Mouse (Mus musculus): Measurements from ENCODE around the gene Rasd1.

DNA sequence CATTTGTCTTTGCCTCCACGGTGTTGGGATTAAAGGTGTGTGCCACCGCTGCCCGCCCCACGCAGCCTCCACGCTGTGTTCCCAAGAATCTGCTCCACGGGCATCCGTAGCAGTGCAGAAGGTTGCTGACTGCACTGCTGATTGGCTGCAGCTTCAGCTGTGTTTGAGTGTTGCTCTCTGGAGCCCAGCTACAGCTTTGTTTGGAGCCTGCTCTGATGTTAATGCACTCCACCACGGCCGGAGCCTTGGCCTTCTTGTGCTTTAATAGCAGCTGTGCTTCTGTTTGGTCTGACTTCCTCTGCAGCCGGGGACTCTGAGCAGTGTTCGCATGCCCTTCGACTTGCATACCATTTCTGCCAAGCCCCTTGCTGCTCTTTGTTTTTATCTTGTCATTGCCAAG, 30.8 kb downstream of the Rasd1 start:
- TF ChIP-seq CTCF (IDR thresholded peaks at IDR 0.05; ENCODE audit: low read depth) (no peak), EP300 (optimal IDR thresholded peaks at IDR 0.05) (no peak)

All from stomach, postnatal 0 days (tissue).